Mouse (Mus musculus): ENCODE data around the gene Krba1. TPM values are rescaled to one million over a fixed set of nuclear protein-coding genes. Genes with fewer than 3 reads are reported as not detected.

Krba1 gene
- 12.9 TPM for polyA plus RNA-seq (2015; fragmentation: Illumina TruSeq; extraction: RNeasy Lipid Tissue Mini Kit (QIAGEN cat#74804); ENCODE audit: insufficient read depth, low replicate concordance)

GRCm38 (mm10) chr6:48395105-48396007, at the start of gene Krba1:
Krba1 (plus strand) TSS chr6:48395586.

GRCm38 (mm10) chr6:48445181-48446101, 50.1 kb downstream of the Krba1 start, which contains the start of gene Zfp467:
Zfp467 (minus strand) TSS chr6:48445825.

GRCm38 (mm10) chr6:48447929-48448328, 52.5 kb downstream of the Krba1 start, which contains the start of gene Sspo:
Sspo (plus strand) TSS chr6:48448229.

Other genes with a start within 250 kb of the Krba1 start
- gene Zfp467, start 50.2 kb downstream of the Krba1 start, polyA plus RNA-seq (2015; fragmentation: Illumina TruSeq; extraction: RNeasy Lipid Tissue Mini Kit (QIAGEN cat#74804); ENCODE audit: insufficient read depth, low replicate concordance), result 9.9 TPM
- gene Sspo, start 52.6 kb downstream of the Krba1 start, polyA plus RNA-seq (2015; fragmentation: Illumina TruSeq; extraction: RNeasy Lipid Tissue Mini Kit (QIAGEN cat#74804); ENCODE audit: insufficient read depth, low replicate concordance), result 0.75 TPM
- gene Atp6v0e2, start 142.0 kb downstream of the Krba1 start, polyA plus RNA-seq (2015; fragmentation: Illumina TruSeq; extraction: RNeasy Lipid Tissue Mini Kit (QIAGEN cat#74804); ENCODE audit: insufficient read depth, low replicate concordance), result 2.4 TPM
- 15.7 TPM for gene Lrrc61, start 159.2 kb downstream of the Krba1 start, polyA plus RNA-seq (2015; fragmentation: Illumina TruSeq; extraction: RNeasy Lipid Tissue Mini Kit (QIAGEN cat#74804); ENCODE audit: insufficient read depth, low replicate concordance)
- gene Rarres2, start 177.2 kb downstream of the Krba1 start, polyA plus RNA-seq (2015; fragmentation: Illumina TruSeq; extraction: RNeasy Lipid Tissue Mini Kit (QIAGEN cat#74804); ENCODE audit: insufficient read depth, low replicate concordance), result 84.3 TPM
- not detected for gene Gm45021, start 194.0 kb downstream of the Krba1 start, polyA plus RNA-seq (2015; fragmentation: Illumina TruSeq; extraction: RNeasy Lipid Tissue Mini Kit (QIAGEN cat#74804); ENCODE audit: insufficient read depth, low replicate concordance)
- 7.5 TPM for gene Repin1, start 198.3 kb downstream of the Krba1 start, polyA plus RNA-seq (2015; fragmentation: Illumina TruSeq; extraction: RNeasy Lipid Tissue Mini Kit (QIAGEN cat#74804); ENCODE audit: insufficient read depth, low replicate concordance)
- not detected for gene Gm44965, start 198.4 kb downstream of the Krba1 start, polyA plus RNA-seq (2015; fragmentation: Illumina TruSeq; extraction: RNeasy Lipid Tissue Mini Kit (QIAGEN cat#74804); ENCODE audit: insufficient read depth, low replicate concordance)
- 1.5 TPM for gene Zfp775, start 206.5 kb downstream of the Krba1 start, polyA plus RNA-seq (2015; fragmentation: Illumina TruSeq; extraction: RNeasy Lipid Tissue Mini Kit (QIAGEN cat#74804); ENCODE audit: insufficient read depth, low replicate concordance)
- gene AI854703, start 231.2 kb downstream of the Krba1 start, polyA plus RNA-seq (2015; fragmentation: Illumina TruSeq; extraction: RNeasy Lipid Tissue Mini Kit (QIAGEN cat#74804); ENCODE audit: insufficient read depth, low replicate concordance), result 0.30 TPM